Mouse (Mus musculus) C2C12 (cell line): Measurements from ENCODE around the gene C1qtnf5. TPM values are rescaled to one million over a fixed set of nuclear protein-coding genes. Genes with fewer than 3 reads are reported as not detected.

Experiments
- H3K27me3 ChIP-seq: one replicate; pipeline ENCODE4 v1.6.1; 2011; ENCODE audit not compliant: control insufficient read depth, insufficient read depth, insufficient read length
- H3K36me3 ChIP-seq: one replicate; pipeline ENCODE4 v1.6.1; 2011; ENCODE audit not compliant: control insufficient read depth, insufficient read depth
- H3K4me3 ChIP-seq: one replicate; pipeline ENCODE4 v1.5.1; 2011; ENCODE audit warnings: mild to moderate bottlenecking, control low read depth; ENCODE audit not compliant: poor library complexity, insufficient read depth, severe bottlenecking
- H3K79me2 ChIP-seq: one replicate; pipeline ENCODE4 v1.6.1; 2011; ENCODE audit not compliant: control insufficient read depth, insufficient read depth
- H3K79me3 ChIP-seq: one replicate; pipeline ENCODE4 v1.6.1; 2011; ENCODE audit warnings: low read depth, control low read depth
- H3ac ChIP-seq: one replicate; pipeline ENCODE3; 2011; ENCODE audit warnings: low read depth; ENCODE audit not compliant: control insufficient read depth, insufficient read length
- CEBPB ChIP-seq: IDR thresholded peaks from one replicate; pipeline ENCODE4 v1.6.1; 2011; ENCODE audit warnings: low read depth, mild to moderate bottlenecking, control low read depth, moderate library complexity
- CTCF ChIP-seq: IDR thresholded peaks from one replicate; pipeline ENCODE4 v1.5.1; 2011; ENCODE audit not compliant: control insufficient read depth, insufficient read depth, insufficient read length
- FOSL1 ChIP-seq: IDR thresholded peaks from one replicate; pipeline ENCODE4 v1.8.0; 2011; ENCODE audit warnings: mild to moderate bottlenecking, low read length; ENCODE audit not compliant: poor library complexity, insufficient read depth, severe bottlenecking
- MAX ChIP-seq: IDR thresholded peaks from one replicate; pipeline ENCODE4 v1.6.1; 2011; ENCODE audit warnings: mild to moderate bottlenecking, control low read depth
- MYOD1 ChIP-seq: IDR thresholded peaks from one replicate; pipeline ENCODE4 v1.6.1; 2011; ENCODE audit warnings: low read depth; ENCODE audit not compliant: control insufficient read depth, insufficient read length
- MYOG ChIP-seq: IDR thresholded peaks from one replicate; pipeline ENCODE4 v1.6.1; 2011; ENCODE audit not compliant: control insufficient read depth, insufficient read length; ENCODE audit errors: extremely low read depth
- USF1 ChIP-seq: IDR thresholded peaks from one replicate; pipeline ENCODE4 v1.6.1; 2011; ENCODE audit warnings: low read depth, mild to moderate bottlenecking, control low read depth, moderate library complexity
- polyA plus RNA-seq: library from polyadenylated mRNA; unstranded; fragments of >200 nt; fragmentation: generic; extraction: Trizol; gene quantifications from one replicate; pipeline ENCODE4 v1.2.1, GENCODE M21; 2012; ENCODE audit warnings: missing spikeins

C1qtnf5 gene
- polyA plus RNA-seq, 1 experiment, result 0.15 TPM

DNA sequence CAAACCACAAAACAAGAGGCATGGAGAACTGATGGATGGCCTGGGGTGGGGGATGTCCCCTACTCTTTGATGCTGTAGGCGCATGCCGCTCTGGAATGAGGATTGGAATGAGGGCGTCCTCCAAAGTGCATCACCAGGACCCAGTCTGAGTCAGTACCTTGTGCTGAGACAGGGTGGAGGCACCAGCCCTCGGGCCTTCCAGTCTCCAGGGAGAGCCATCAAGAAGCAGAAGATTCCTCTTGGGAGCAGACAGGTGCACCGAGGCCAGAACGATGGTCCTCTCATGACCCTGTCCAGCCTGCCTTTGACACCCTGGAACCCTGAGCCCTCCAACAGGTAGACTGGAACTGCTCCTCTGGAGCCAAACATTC, 39.1 kb upstream of the C1qtnf5 start:
- Histone ChIP-seq H3ac (no peak overlapping the region), H3K4me3 (no peak overlapping the region), H3K79me3 (no peaks in the 10 kb centered on the region), H3K79me2 (no peaks in the 10 kb centered on the region), H3K27me3 (no peaks in the 10 kb centered on the region), H3K36me3 (no peaks in the 10 kb centered on the region)
- TF ChIP-seq MYOD1, result no peak
- TF ChIP-seq FOSL1, result no peak

DNA sequence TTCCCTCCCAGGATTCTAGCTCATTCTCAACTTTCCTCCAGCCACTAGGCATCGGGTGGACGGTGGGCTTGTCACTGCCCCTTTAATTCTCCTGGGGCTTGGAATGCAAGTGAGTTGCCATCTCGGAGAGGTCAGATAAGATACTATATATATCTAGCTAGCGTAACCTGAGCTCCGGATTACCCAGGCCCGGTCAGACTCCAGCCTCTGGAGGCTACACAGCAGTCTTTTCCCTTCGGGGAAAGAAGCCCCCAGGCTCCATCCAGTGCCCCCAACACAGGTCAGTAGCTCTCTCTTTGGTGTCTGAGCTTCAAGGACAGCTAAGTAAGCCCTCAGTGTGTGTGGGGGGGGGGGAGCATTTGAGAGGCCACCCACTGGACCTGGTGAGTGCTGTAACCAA, 37.8 kb upstream of the C1qtnf5 start:
- no peak overlapping the region for H3ac ChIP-seq
- no peaks in the 10 kb centered on the region for H3K79me3 ChIP-seq
- H3K4me3 ChIP-seq, result no peak overlapping the region
- no peaks in the 10 kb centered on the region for H3K27me3 ChIP-seq
- no peak for TF ChIP-seq CTCF
- no peaks in the 10 kb centered on the region for H3K36me3 ChIP-seq
- H3K79me2 ChIP-seq, result no peaks in the 10 kb centered on the region

DNA sequence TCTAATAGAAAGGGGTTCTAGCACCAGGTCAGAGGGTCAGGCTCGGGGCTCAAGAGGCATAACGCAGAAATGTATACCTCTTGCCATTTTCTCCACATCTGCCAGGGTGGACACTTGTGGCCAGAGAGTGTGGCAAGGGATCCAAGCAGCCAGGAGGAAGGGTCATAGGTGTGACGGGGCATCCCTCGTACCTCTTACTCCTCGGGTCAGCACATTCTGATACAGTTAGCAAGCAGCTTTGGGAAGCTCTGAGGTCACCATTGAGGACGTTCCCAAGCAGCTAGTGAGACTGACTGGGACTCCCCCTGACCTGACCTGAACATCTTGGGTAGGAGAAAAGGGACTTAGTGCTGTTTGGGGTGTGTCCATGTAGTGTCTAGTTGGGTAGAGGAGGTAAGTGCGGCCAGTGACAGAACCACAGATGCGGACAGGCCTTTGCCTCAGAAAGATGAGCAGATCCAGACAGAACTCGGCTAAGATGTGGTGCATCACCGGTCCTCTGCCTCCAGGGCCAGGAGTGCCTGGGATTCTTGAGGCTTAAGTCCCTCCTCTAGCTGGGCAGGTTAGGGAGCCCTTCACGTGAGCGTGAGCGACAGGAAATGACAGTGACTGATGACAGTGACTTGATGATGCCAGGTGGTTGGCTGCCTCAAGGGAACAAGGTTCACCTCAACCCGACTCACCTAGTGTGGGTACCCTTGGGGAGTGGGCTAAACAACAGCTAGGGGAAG, 36.8 kb upstream of the C1qtnf5 start:
- Histone ChIP-seq H3ac (no peak overlapping the region), H3K79me3 (no peaks in the 10 kb centered on the region), H3K27me3 (no peaks in the 10 kb centered on the region), H3K4me3 (no peak overlapping the region), H3K36me3 (no peaks in the 10 kb centered on the region), H3K79me2 (no peaks in the 10 kb centered on the region)
- TF ChIP-seq FOSL1 (no peak), MAX (no peak), CEBPB (no peak), MYOD1 (no peak), CTCF (no peak), USF1 (no peak), MYOG (no peak)

DNA sequence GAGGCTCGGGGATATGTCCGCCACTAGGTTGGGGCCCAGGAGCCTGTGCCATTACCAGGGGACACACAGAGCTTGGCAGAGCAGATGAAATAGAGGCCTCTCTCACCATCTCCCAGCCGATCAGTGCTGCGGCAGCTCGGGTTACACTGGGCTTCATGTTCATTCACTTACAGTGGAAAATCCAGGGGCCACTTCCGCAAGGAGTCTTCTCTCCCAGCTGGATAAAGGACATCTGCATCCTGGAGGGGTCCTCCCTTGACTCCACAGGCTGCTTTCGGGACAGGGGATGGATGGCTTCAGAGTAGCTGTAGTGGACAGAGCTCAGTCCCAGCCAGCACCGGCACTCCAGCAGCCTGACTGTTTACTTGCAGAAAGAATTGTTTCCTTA, 36.2 kb upstream of the C1qtnf5 start:
- H3K36me3 ChIP-seq, result no peaks in the 10 kb centered on the region
- H3K4me3 ChIP-seq, result no peak overlapping the region
- no peak overlapping the region for H3ac ChIP-seq
- H3K79me3 ChIP-seq, result no peaks in the 10 kb centered on the region
- H3K79me2 ChIP-seq, result no peaks in the 10 kb centered on the region
- no peak for TF ChIP-seq CEBPB
- no peak for TF ChIP-seq FOSL1
- TF ChIP-seq MYOD1, result no peak
- no peaks in the 10 kb centered on the region for H3K27me3 ChIP-seq

DNA sequence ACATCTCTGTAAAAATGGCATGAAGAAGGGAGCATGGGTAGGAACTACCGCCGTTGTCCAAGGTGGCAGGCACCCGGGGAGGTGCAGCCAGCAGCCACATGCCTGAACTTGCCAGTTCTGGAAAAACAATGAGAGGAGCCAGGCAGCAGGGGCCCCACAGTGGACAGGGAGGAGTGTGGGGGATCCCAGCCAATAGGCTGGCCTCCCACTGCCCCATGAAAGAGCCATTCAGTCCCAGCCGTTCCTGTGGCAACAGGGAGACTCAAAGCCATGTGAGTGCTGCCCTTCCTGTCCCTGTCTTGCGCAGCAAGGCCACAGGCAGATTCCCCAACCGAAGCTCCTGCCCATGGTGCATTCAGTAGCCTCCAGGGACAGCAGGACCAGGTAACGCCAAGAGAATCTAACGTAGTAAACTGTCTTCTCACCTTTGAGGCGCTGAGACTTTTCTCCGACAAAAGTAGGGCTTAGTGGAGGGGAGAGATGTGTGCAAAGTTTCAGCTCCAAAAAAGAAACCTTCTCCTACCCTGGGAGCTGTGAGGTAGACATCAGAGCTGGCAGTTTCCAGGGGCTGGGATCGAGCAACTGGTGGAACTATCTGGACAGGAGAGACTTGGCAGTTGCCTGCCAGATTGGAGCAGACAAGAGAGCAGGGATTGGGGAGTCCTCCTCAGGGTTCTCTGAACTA, 35.0 kb upstream of the C1qtnf5 start:
- H3K79me3 ChIP-seq, result no peaks in the 10 kb centered on the region
- H3K4me3 ChIP-seq, result no peak overlapping the region
- H3ac ChIP-seq, result no peak overlapping the region
- TF ChIP-seq MYOD1, result no peak
- TF ChIP-seq CEBPB, result no peak
- no peak for TF ChIP-seq MAX
- no peak for TF ChIP-seq USF1
- no peak for TF ChIP-seq MYOG
- TF ChIP-seq FOSL1, result no peak
- no peak for TF ChIP-seq CTCF
- no peaks in the 10 kb centered on the region for H3K79me2 ChIP-seq
- H3K27me3 ChIP-seq, result no peaks in the 10 kb centered on the region
- no peaks in the 10 kb centered on the region for H3K36me3 ChIP-seq

DNA sequence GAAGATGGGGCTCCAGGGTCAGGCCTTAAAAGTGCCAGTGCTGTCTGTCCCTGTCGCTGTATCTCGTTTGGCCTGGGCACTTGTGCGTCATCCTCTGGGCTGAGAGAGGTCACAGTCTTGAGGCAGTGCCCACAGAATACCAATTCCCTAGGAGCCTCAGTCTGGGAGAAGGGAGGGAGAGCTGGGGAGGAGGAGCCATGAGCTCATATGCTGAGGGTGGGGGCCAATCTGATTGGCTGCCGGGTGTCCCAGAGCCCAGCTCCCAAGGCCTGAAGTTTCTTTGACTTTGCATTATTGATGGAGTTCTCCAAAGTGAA, 34.5 kb upstream of the C1qtnf5 start:
- Histone ChIP-seq H3K79me3 (no peaks in the 10 kb centered on the region), H3K36me3 (no peaks in the 10 kb centered on the region), H3K79me2 (no peaks in the 10 kb centered on the region), H3K27me3 (no peaks in the 10 kb centered on the region), H3ac (no peak overlapping the region), H3K4me3 (no peak overlapping the region)
- no peak for TF ChIP-seq MYOD1
- no peak for TF ChIP-seq FOSL1
- TF ChIP-seq CTCF, result no peak
- no peak for TF ChIP-seq USF1
- no peak for TF ChIP-seq MYOG
- no peak for TF ChIP-seq CEBPB
- no peak for TF ChIP-seq MAX
